Mouse (Mus musculus) forebrain, embryonic 16.5 days (tissue): Measurements from ENCODE around the gene Lnpep. TPM values are rescaled to one million over a fixed set of nuclear protein-coding genes. Genes with fewer than 3 reads are reported as not detected.

Experiments
- ATAC-seq: fragments of 200-750 bp; cut with Nextera tagmentation; 2 replicates; pipeline ENCODE4 v1.8.0; 2017; ENCODE audit warnings: mild to moderate bottlenecking, moderate library complexity
- H3K27ac ChIP-seq: fragments of 300-500 bp; sonication (generic); 2 replicates; pipeline ENCODE4 v1.5.1; 2014; ENCODE audit warnings: low read length, control low read depth
- H3K27me3 ChIP-seq: fragments of 300-500 bp; sonication (generic); replicated peaks from 2 replicates; pipeline ENCODE4 v1.6.1; 2014; ENCODE audit warnings: low read length; ENCODE audit not compliant: control insufficient read depth, insufficient read depth
- H3K36me3 ChIP-seq: fragments of 300-500 bp; sonication (generic); 2 replicates; pipeline ENCODE4 v1.6.1; 2014; ENCODE audit not compliant: control insufficient read depth, insufficient read depth
- H3K4me1 ChIP-seq: fragments of 300-500 bp; sonication (generic); replicated peaks from 2 replicates; pipeline ENCODE4 v1.6.1; 2014; ENCODE audit warnings: low read length; ENCODE audit not compliant: control insufficient read depth, insufficient read depth
- H3K4me2 ChIP-seq: fragments of 300-500 bp; sonication (generic); 2 replicates; pipeline ENCODE4 v1.6.1; 2014; ENCODE audit warnings: mild to moderate bottlenecking, low read length, control low read depth
- H3K4me3 ChIP-seq: fragments of 300-500 bp; sonication (generic); replicated peaks from 2 replicates; pipeline ENCODE4 v1.5.1; 2014; ENCODE audit warnings: mild to moderate bottlenecking, low read length, control low read depth
- H3K9ac ChIP-seq: fragments of 300-500 bp; sonication (generic); replicated peaks from 2 replicates; pipeline ENCODE4 v1.6.1; 2014; ENCODE audit warnings: low read depth, low read length, control low read depth
- H3K9me3 ChIP-seq: fragments of 300-500 bp; sonication (generic); 2 replicates; pipeline ENCODE4 v1.6.1; 2016; ENCODE audit warnings: low read length; ENCODE audit not compliant: control insufficient read depth
- WGBS: fragments of 180-500 bp; shearing (Covaris S2); extraction: QIAGEN DNeasy Blood & Tissue Kit; methylation state at CpG from one replicate; pipeline ENCODE4 v1.1.7; 2014; 5-methylcytosine and 5-hydroxymethylcytosine counted together
- polyA plus RNA-seq: library from polyadenylated mRNA; unstranded; fragments of >200 nt; fragmentation: Nextera tagmentation; extraction: Ambion mirVana; gene quantifications from 2 replicates; pipeline ENCODE4 v1.2.1, GENCODE M21; 2015

Gene Lnpep
- polyA plus RNA-seq = 8.0 and 10.3 TPM in 2 replicates

GRCm38 (mm10) chr17:17624957-17625586 lies at the start of gene Lnpep:
Lnpep (minus strand) TSS chr17:17625050.
- Histone ChIP-seq H3K27ac (peak within 1 kb of the TSS; percentile 100), H3K27me3 (no peaks in the 10 kb centered on the region), H3K4me1 (peaks cover 17% of the 10 kb centered on the region), H3K4me3 (peak within 1 kb of the TSS; percentile 86), H3K9me3 (no peaks in the 10 kb centered on the region), H3K4me2 (peak within 1 kb of the TSS; percentile 75), H3K9ac (peak within 1 kb of the TSS; percentile 94), H3K36me3 (no peaks in the 10 kb centered on the region)
- peak; percentile 92 for ATAC-seq
- 0% methylated on average over 44 of the region's 44 CpGs for WGBS

GRCm38 (mm10) chr17:17655829-17656176 lies 31.0 kb upstream of the Lnpep start:
- no peak for ATAC-seq
- H3K9ac ChIP-seq = no peak overlapping the region
- H3K9me3 ChIP-seq = no peaks in the 10 kb centered on the region
- no peak overlapping the region for H3K4me3 ChIP-seq
- no peaks in the 10 kb centered on the region for H3K27me3 ChIP-seq
- peaks cover 10% of the 10 kb centered on the region; the same call in 1 of the 2 replicates for H3K4me1 ChIP-seq
- H3K27ac ChIP-seq = no peak overlapping the region
- no peak overlapping the region for H3K4me2 ChIP-seq
- 12% methylated on average over 2 of the region's 2 CpGs for WGBS
- H3K36me3 ChIP-seq = no peaks in the 10 kb centered on the region

DNA sequence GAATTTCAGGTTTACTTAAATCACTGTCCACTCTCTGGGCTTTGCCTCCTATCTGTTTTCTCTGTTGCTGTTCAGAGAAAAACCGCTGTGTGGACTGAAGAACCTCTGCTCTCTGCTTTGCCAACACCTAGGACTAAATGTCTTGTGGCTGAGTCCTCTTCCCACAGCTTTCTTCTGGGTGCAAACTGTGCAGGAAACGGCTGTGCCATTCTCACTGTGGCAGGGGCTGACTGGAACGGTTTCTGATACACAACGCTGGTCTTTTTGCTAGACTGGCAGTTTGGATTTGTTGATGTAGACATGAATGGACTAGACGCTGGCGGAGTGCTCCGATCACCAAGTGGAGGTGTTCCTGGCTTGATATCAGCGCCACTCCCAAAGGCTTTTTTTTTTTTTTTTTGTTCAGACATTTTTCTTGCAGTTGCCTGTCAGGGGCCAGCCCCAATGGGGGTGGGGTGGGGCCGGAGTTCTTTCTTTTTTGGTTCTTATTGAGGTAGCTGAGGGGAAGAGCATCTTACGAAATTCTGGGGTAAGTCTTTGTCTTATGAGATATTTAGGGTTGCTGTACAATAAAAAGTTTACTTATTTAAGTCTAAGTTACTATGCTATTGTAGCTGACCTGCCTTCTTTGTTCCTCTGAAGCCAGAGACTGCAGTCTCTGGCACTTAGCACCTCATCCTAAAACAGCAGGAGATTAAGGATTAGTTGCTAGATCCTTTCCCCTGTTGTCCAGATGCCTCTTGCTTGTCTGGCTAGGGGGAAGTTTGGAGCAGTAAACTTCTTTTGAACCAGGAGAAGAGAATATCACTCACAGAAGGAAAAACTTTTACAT lies 30.4 kb upstream of the Lnpep start:
- Histone ChIP-seq H3K27me3 (no peaks in the 10 kb centered on the region), H3K4me2 (peak overlapping the region; percentile 28), H3K36me3 (no peaks in the 10 kb centered on the region), H3K4me1 (peaks cover 10% of the 10 kb centered on the region; the same call in 1 of the 2 replicates), H3K4me3 (peak overlapping the region; percentile 11; the same call in 1 of the 2 replicates), H3K9me3 (no peaks in the 10 kb centered on the region), H3K9ac (no peak overlapping the region), H3K27ac (no peak overlapping the region)
- 11% methylated on average over 10 of the region's 10 CpGs for WGBS
- peak; percentile 38; the same call in 1 of the 2 replicates for ATAC-seq

- Histone ChIP-seq H3K4me1 (peaks cover 10% of the 10 kb centered on the region; the same call in 1 of the 2 replicates), H3K4me2 (no peak overlapping the region), H3K9me3 (no peaks in the 10 kb centered on the region), H3K27me3 (no peaks in the 10 kb centered on the region), H3K4me3 (no peak overlapping the region), H3K36me3 (no peaks in the 10 kb centered on the region), H3K27ac (no peak overlapping the region), H3K9ac (no peak overlapping the region)
- WGBS = 85% methylated on average over 4 of the region's 4 CpGs
- ATAC-seq = no peak
Observed at GRCm38 (mm10) chr17:17652570-17652969, 27.7 kb upstream of the Lnpep start.

DNA sequence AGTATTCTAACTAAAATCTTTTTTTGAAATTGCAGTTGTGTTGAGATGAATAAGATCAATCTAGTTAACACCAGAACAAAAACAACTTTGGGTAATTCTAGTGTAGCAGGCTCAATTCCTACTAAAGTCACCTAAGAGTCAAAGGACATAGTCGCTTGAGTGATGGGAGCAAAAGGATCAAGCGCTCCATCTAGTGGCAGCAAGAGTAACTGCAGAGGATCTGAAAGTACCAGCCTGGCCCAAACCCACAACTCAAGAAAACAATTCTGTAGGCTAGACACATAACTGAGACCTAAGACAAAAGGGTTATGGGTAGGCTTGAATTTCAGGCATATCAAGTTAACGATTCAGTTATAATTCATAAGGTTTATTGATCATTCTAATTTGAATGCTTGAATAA lies 20.9 kb upstream of the Lnpep start:
- H3K27me3 ChIP-seq = no peaks in the 10 kb centered on the region
- no peak overlapping the region for H3K27ac ChIP-seq
- H3K4me1 ChIP-seq = no peaks in the 10 kb centered on the region
- WGBS = 5% methylated on average over 3 of the region's 3 CpGs
- no peak overlapping the region for H3K4me3 ChIP-seq
- H3K36me3 ChIP-seq = no peaks in the 10 kb centered on the region
- no peak overlapping the region for H3K9ac ChIP-seq
- H3K9me3 ChIP-seq = no peaks in the 10 kb centered on the region
- no peak overlapping the region for H3K4me2 ChIP-seq
- peak; percentile 76 for ATAC-seq

DNA sequence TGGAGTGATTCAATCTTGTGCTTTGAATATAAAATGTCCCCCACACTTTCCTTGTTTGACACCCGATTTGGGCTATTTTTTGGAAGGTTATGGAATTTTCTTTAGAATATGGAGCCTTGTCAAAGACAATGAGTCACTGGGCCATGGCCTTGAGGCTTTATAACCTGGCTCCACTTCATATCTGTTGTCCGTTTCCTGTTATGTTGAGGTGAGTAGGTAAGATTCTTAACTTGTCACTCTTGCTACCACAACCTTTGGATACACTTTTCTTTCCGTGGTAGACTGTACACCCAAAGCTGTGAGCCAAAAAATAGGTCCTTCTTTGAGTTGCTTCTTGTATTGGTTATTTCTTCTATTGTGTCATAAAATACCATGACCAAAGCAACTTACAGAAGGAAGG lies 12.5 kb upstream of the Lnpep start:
- Histone ChIP-seq H3K4me3 (no peak overlapping the region), H3K36me3 (no peaks in the 10 kb centered on the region)
- 76% methylated on average over 3 of the region's 3 CpGs for WGBS

GRCm38 (mm10) chr17:17636147-17636546 lies 11.3 kb upstream of the Lnpep start:
- H3K27ac ChIP-seq = no peak overlapping the region
- H3K9me3 ChIP-seq = no peaks in the 10 kb centered on the region
- H3K4me1 ChIP-seq = no peaks in the 10 kb centered on the region
- H3K4me3 ChIP-seq = no peak overlapping the region
- no peaks in the 10 kb centered on the region for H3K27me3 ChIP-seq
- H3K4me2 ChIP-seq = no peak overlapping the region
- ATAC-seq = no peak
- no peak overlapping the region for H3K9ac ChIP-seq
- no peaks in the 10 kb centered on the region for H3K36me3 ChIP-seq
- WGBS = 48% methylated on average over 3 of the region's 3 CpGs

More for the DNA sequence above, 12.5 kb upstream of the Lnpep start:
- ATAC-seq = no peak
- no peaks in the 10 kb centered on the region for H3K4me1 ChIP-seq
- no peak overlapping the region for H3K27ac ChIP-seq
- H3K4me2 ChIP-seq = no peak overlapping the region
- no peaks in the 10 kb centered on the region for H3K9me3 ChIP-seq
- no peaks in the 10 kb centered on the region for H3K27me3 ChIP-seq
- H3K9ac ChIP-seq = no peak overlapping the region

GRCm38 (mm10) chr17:17634033-17634432 lies 9.2 kb upstream of the Lnpep start:
- Histone ChIP-seq H3K27me3 (no peaks in the 10 kb centered on the region), H3K36me3 (no peaks in the 10 kb centered on the region), H3K9ac (no peak overlapping the region), H3K27ac (no peak overlapping the region), H3K4me3 (no peak overlapping the region), H3K4me1 (no peaks in the 10 kb centered on the region), H3K9me3 (no peaks in the 10 kb centered on the region), H3K4me2 (no peak overlapping the region)
- WGBS = 88% methylated on average over 2 of the region's 2 CpGs
- no peak for ATAC-seq

DNA sequence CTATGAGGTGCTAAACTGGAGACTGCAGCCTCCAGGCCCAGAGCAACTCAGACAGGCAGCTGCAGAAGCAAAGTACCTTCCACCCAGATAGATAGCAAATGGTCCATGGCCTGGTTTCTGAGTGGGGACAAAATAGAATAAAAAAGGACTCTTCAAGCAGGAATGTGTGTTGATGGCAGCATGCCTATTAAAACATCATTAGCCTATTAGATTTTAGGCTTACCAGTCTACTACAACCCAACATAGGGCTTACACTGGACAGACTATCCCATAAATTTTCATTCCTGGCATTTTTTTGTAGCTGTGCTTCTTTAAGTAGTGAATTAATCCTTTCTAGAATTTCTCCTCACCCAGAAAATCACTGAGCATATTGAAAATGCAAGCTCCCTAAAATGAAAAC lies 7.1 kb upstream of the Lnpep start:
- H3K9ac ChIP-seq = no peak overlapping the region
- no peak overlapping the region for H3K27ac ChIP-seq
- no peaks in the 10 kb centered on the region for H3K27me3 ChIP-seq
- no peaks in the 10 kb centered on the region for H3K4me1 ChIP-seq
- H3K36me3 ChIP-seq = no peaks in the 10 kb centered on the region
- H3K4me3 ChIP-seq = no peak overlapping the region
- no peaks in the 10 kb centered on the region for H3K9me3 ChIP-seq
- no peak overlapping the region for H3K4me2 ChIP-seq
- ATAC-seq = no peak
